Mouse (Mus musculus) frontal cortex, adult 2 months (tissue): Measurements from ENCODE around the gene Olfr270. TPM values are rescaled to one million over a fixed set of nuclear protein-coding genes. Genes with fewer than 3 reads are reported as not detected.

Source experiments
- polyA plus RNA-seq: library from polyadenylated mRNA; depleted of rRNA; stranded (reverse); fragments of >200 nt; gene quantifications from 2 replicates; pipeline ENCODE4 v1.2.3, GENCODE M21; 2012; rRNA removed

Olfr270 gene
- polyA plus RNA-seq, 1 experiment = not detected

Other genes with a start within 250 kb of the Olfr270 start
- gene Olfr275, start 149.9 kb upstream of the Olfr270 start, polyA plus RNA-seq = not detected in 2 replicates
- gene Olfr273, start 105.3 kb upstream of the Olfr270 start, polyA plus RNA-seq = 0.02 TPM in 1 of 2 replicates, not detected in the other
- not detected in 2 replicates for gene Olfr272, start 45.4 kb upstream of the Olfr270 start, polyA plus RNA-seq
- not detected in 2 replicates for gene Nipsnap3a, start 24.7 kb downstream of the Olfr270 start, polyA plus RNA-seq
- 16.7 and 19.3 TPM in 2 replicates for gene Nipsnap3b, start 47.3 kb downstream of the Olfr270 start, polyA plus RNA-seq
- 14.6 and 17.3 TPM in 2 replicates for gene Abca1, start 195.3 kb downstream of the Olfr270 start, polyA plus RNA-seq